Comparison of ENCODE assay signal across 12 mouse cellular contexts in genomic region chr1:52171271-52171670, GRCm38 (mm10). TPM values are rescaled to one million over a fixed set of nuclear protein-coding genes. Genes with fewer than 3 reads are reported as not detected.
DNase-seq lines count a peak whose midpoint lies in the region; ATAC-seq and TF ChIP-seq lines count a peak whose summit lies in the region.
"Had no signal": no experiment of that assay in that cellular context is flagged by ENCODE, and none has a peak within 500 bp of the region (broad histone marks: within the 10 kb centered on the region; RNA-seq: fewer than 3 reads in every experiment).

No protein-coding gene starts in this region.

- H3K4me2 ChIP-seq in forebrain, postnatal 0 days (ENCODE audit: low read depth), result no peak overlapping the region
- no peak overlapping the region for H3K4me2 ChIP-seq in hindbrain, postnatal 0 days (ENCODE audit: low read depth, low read length)
- no peak overlapping the region for H3K4me2 ChIP-seq in hindbrain, embryonic 13.5 days
- H3K4me2 ChIP-seq in intestine, embryonic 16.5 days (ENCODE audit: low read depth, low read length), result 0 out of 2 replicates have a peak overlapping the region, but pooled peaks have one; percentile 7
- H3K4me2 ChIP-seq: lung, embryonic 14.5 days; midbrain, embryonic 12.5 days had no signal

- ATAC-seq in forebrain, postnatal 0 days, result peak; percentile 38; the same call in 1 of the 2 replicates
- peak; percentile 57 for ATAC-seq in hindbrain, postnatal 0 days
- ATAC-seq in hindbrain, embryonic 13.5 days (ENCODE audit: low FRiP score), result no peak
- peak; percentile 49 for ATAC-seq in CD4-positive, CD25-positive, alpha-beta regulatory T cell, adult 4 months
- ATAC-seq in intestine, embryonic 16.5 days, result peak; percentile 68

- no peak overlapping the region for H3K9ac ChIP-seq in forebrain, postnatal 0 days
- H3K9ac ChIP-seq in hindbrain, postnatal 0 days (replicated peaks; ENCODE audit: low read length), result no peak overlapping the region
- H3K9ac ChIP-seq in hindbrain, embryonic 13.5 days, result no peak overlapping the region
- no peak overlapping the region for H3K9ac ChIP-seq in intestine, embryonic 16.5 days (ENCODE audit: low read depth, low read length)
- H3K9ac ChIP-seq: lung, embryonic 14.5 days; midbrain, embryonic 12.5 days had no signal

- H3K27ac ChIP-seq in forebrain, postnatal 0 days (ENCODE audit: low read depth, low read length), result no peak overlapping the region
- no peak overlapping the region for H3K27ac ChIP-seq in forebrain, embryonic 10.5 days
- no peak overlapping the region for H3K27ac ChIP-seq in hindbrain, postnatal 0 days
- H3K27ac ChIP-seq in hindbrain, embryonic 13.5 days, result no peak overlapping the region
- no peak overlapping the region for H3K27ac ChIP-seq in intestine, embryonic 16.5 days (ENCODE audit: low read length)
- H3K27ac ChIP-seq: midbrain, embryonic 12.5 days had no signal

- peaks cover 6% of the 10 kb centered on the region; the same call in 1 of the 2 replicates for H3K36me3 ChIP-seq in forebrain, postnatal 0 days (ENCODE audit: insufficient read depth)
- H3K36me3 ChIP-seq in forebrain, embryonic 10.5 days (replicated peaks), result no peaks in the 10 kb centered on the region
- H3K36me3 ChIP-seq in hindbrain, postnatal 0 days (ENCODE audit: insufficient read depth, low read length), result no peaks in the 10 kb centered on the region
- no peaks in the 10 kb centered on the region for H3K36me3 ChIP-seq in hindbrain, embryonic 13.5 days
- no peaks in the 10 kb centered on the region for H3K36me3 ChIP-seq in intestine, embryonic 16.5 days (ENCODE audit: control insufficient read depth, insufficient read depth, low read length)
- H3K36me3 ChIP-seq: midbrain, embryonic 12.5 days had no signal

- no peak for DNase-seq in forebrain, postnatal 0 days
- no peak for DNase-seq in forebrain, embryonic 10.5 days (ENCODE audit: extremely low spot score, low spot score)
- DNase-seq in hindbrain, postnatal 0 days (ENCODE audit: low spot score), result no peak
- no peak for DNase-seq in spleen, adult 18-20 months
- DNase-seq in ovary, postnatal 10 days (ENCODE audit: low spot score), result no peak
- DNase-seq: cerebellum, postnatal 25 days; lung, embryonic 14.5 days had no signal

- WGBS in forebrain, postnatal 0 days, result 72% methylated on average over 8 of the region's 8 CpGs
- 77% methylated on average over 8 of the region's 8 CpGs for WGBS in forebrain, embryonic 10.5 days
- 78% methylated on average over 8 of the region's 8 CpGs for WGBS in hindbrain, postnatal 0 days
- 80% methylated on average over 8 of the region's 8 CpGs for WGBS in hindbrain, embryonic 13.5 days
- WGBS in intestine, embryonic 16.5 days, result 48% methylated on average over 8 of the region's 8 CpGs

- no peak for TF ChIP-seq CTCF in forebrain, postnatal 0 days (IDR thresholded peaks at IDR 0.05; ENCODE audit: low read depth)
- TF ChIP-seq CTCF in hindbrain, postnatal 0 days (IDR thresholded peaks at IDR 0.05; ENCODE audit: low read depth), result no peak

- no peak overlapping the region for H3K4me3 ChIP-seq in forebrain, postnatal 0 days (ENCODE audit: low read depth, low read length)
- H3K4me3 ChIP-seq in forebrain, embryonic 10.5 days, result no peak overlapping the region
- no peak overlapping the region for H3K4me3 ChIP-seq in hindbrain, postnatal 0 days (ENCODE audit: low read length)
- no peak overlapping the region for H3K4me3 ChIP-seq in hindbrain, embryonic 13.5 days
- H3K4me3 ChIP-seq in intestine, embryonic 16.5 days (ENCODE audit: low read length), result no peak overlapping the region
- H3K4me3 ChIP-seq: midbrain, embryonic 12.5 days had no signal

- no peaks in the 10 kb centered on the region for H3K4me1 ChIP-seq in forebrain, postnatal 0 days (ENCODE audit: insufficient read depth)
- H3K4me1 ChIP-seq in forebrain, embryonic 10.5 days, result peaks cover 4% of the 10 kb centered on the region; the same call in 1 of the 2 replicates
- H3K4me1 ChIP-seq in hindbrain, postnatal 0 days (ENCODE audit: insufficient read depth, low read length), result no peaks in the 10 kb centered on the region
- 0 out of 2 replicates have a peak, but pooled peaks cover 5% of the 10 kb centered on the region for H3K4me1 ChIP-seq in hindbrain, embryonic 13.5 days (replicated peaks)
- H3K4me1 ChIP-seq in intestine, embryonic 16.5 days (ENCODE audit: control insufficient read depth, insufficient read depth, low read length), result peaks cover 4% of the 10 kb centered on the region
- H3K4me1 ChIP-seq: midbrain, embryonic 12.5 days had no signal

- H3K27me3 ChIP-seq in forebrain, postnatal 0 days (ENCODE audit: insufficient read depth, low read length), result no peaks in the 10 kb centered on the region
- no peaks in the 10 kb centered on the region for H3K27me3 ChIP-seq in forebrain, embryonic 10.5 days (ENCODE audit: poor library complexity, severe bottlenecking)
- no peaks in the 10 kb centered on the region for H3K27me3 ChIP-seq in hindbrain, postnatal 0 days (ENCODE audit: insufficient read depth, low read length)
- H3K27me3 ChIP-seq in hindbrain, embryonic 13.5 days, result no peaks in the 10 kb centered on the region
- no peaks in the 10 kb centered on the region for H3K27me3 ChIP-seq in intestine, embryonic 16.5 days (replicated peaks; ENCODE audit: control insufficient read depth, insufficient read depth, low read length)
- H3K27me3 ChIP-seq: midbrain, embryonic 12.5 days had no signal

- no peaks in the 10 kb centered on the region for H3K9me3 ChIP-seq in forebrain, postnatal 0 days (ENCODE audit: low read length)
- H3K9me3 ChIP-seq in forebrain, embryonic 10.5 days, result no peaks in the 10 kb centered on the region
- no peaks in the 10 kb centered on the region for H3K9me3 ChIP-seq in hindbrain, postnatal 0 days (ENCODE audit: low read length)
- no peaks in the 10 kb centered on the region for H3K9me3 ChIP-seq in hindbrain, embryonic 13.5 days
- H3K9me3 ChIP-seq in intestine, embryonic 16.5 days (ENCODE audit: control insufficient read depth, low read length), result no peaks in the 10 kb centered on the region
- H3K9me3 ChIP-seq: G1E; midbrain, embryonic 12.5 days had no signal

RNA-seq across cellular contexts. Expression of gene Stat1, which starts 52.0 kb away (rescaled TPM):
- 10.9 and 22.3 TPM in 2 replicates for total RNA-seq in forebrain, postnatal 0 days (2014; rRNA removed)
- 9.3 and 12.2 TPM in 2 replicates for polyA plus RNA-seq in forebrain, postnatal 0 days (2015; fragmentation: Nextera tagmentation; extraction: Ambion mirVana)
- 11.9 and 12.3 TPM in 2 replicates for polyA plus RNA-seq in forebrain, embryonic 10.5 days (2016; fragmentation: Nextera tagmentation; extraction: Ambion mirVana)
- total RNA-seq in hindbrain, postnatal 0 days (2014; rRNA removed), result 25.3 and 25.7 TPM in 2 replicates
- 16.6 and 17.0 TPM in 2 replicates for polyA plus RNA-seq in hindbrain, postnatal 0 days (2015; fragmentation: Nextera tagmentation; extraction: Ambion mirVana)
- polyA plus RNA-seq in hindbrain, embryonic 13.5 days (2015; fragmentation: Nextera tagmentation; extraction: Ambion mirVana), result 13.4 and 13.9 TPM in 2 replicates
- polyA plus RNA-seq in CD4-positive, CD25-positive, alpha-beta regulatory T cell, adult 4 months (2017; shearing (Covaris generic)), result 1,000 to 10,000 TPM in 1 of 2 experiments, 100 to 1,000 TPM in 1; 971 to 1,303 TPM
- 30.3 and 33.4 TPM in 2 replicates for polyA plus RNA-seq in intestine, embryonic 16.5 days (2015; fragmentation: Nextera tagmentation; extraction: Ambion mirVana)

Comparison
In these comparisons a context has a peak if more than half of its experiments do, and no peak if none do; other contexts are left out.
1. RNA of gene Stat1, which starts 52.0 kb away (polyA plus RNA-seq): 971 to 1,303 TPM in CD4-positive, CD25-positive, alpha-beta regulatory T cell, adult 4 months; 30.3 to 33.4 TPM in intestine, embryonic 16.5 days, 16.6 to 17.0 TPM in hindbrain, postnatal 0 days, 13.4 to 13.9 TPM in hindbrain, embryonic 13.5 days, 11.9 to 12.3 TPM in forebrain, embryonic 10.5 days and 9.3 to 12.2 TPM in forebrain, postnatal 0 days; every median in the first group is over 10 times any median in the second.